Mouse (Mus musculus): ENCODE measurements at regions not wholly inside any gene's neighbourhood (a gene's known extent, or its start where the extent isn't known, plus 50 kb on each side); places are given as distances from the start of the nearest gene placed in this dataset.

DNA sequence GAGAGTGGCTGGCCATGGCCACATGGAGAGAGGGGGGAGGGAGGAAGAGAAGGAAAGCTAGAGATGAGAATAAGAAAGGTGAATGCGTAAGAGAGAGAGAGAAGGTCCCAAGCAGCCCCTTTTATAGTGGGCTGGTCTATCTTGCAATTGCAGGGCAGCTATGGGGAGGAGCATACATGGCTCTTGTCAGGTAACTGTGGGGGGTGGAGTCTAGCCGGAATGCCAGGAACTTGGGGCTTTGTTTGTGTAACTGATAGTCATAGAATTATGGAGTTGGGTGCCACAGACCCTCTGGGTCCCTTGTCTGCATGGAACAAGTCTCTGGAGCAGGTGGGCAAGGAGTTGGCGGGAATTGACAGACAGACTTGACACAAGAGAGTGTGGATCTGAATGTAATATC, 2151.8 kb downstream of the 4930444P10Rik start:
- TF ChIP-seq CTCF (IDR thresholded peaks at IDR 0.05; ENCODE audit: low read depth, low read length): no peak
- no peak for TF ChIP-seq POLR2A (IDR thresholded peaks at IDR 0.05; ENCODE audit: borderline replicate concordance, low read depth, low read length)

Measured in bone marrow macrophage, adult 2 months (primary cell).